Mouse (Mus musculus): ENCODE results near the gene Nfib. TPM values are rescaled to one million over a fixed set of nuclear protein-coding genes. Genes with fewer than 3 reads are reported as not detected.

The Nfib gene
- polyA plus RNA-seq, 1 experiment, result 7.7 TPM

- H3K79me2 ChIP-seq (ENCODE audit: control insufficient read depth, insufficient read depth), result no peaks in the 10 kb centered on the region
- H3K4me3 ChIP-seq, result no peak overlapping the region
- TF ChIP-seq SRF (IDR thresholded peaks at IDR 0.05; ENCODE audit: control insufficient read depth, insufficient read length, low read depth), result no peak
- TF ChIP-seq CEBPB (IDR thresholded peaks at IDR 0.05; ENCODE audit: insufficient read depth, poor library complexity, severe bottlenecking), result no peak
- TF ChIP-seq REST (IDR thresholded peaks at IDR 0.05; ENCODE audit: insufficient read depth, insufficient read length), result no peak
- TF ChIP-seq USF1 (IDR thresholded peaks at IDR 0.05; ENCODE audit: low read depth), result no peak
- no peak for TF ChIP-seq POLR2A (IDR thresholded peaks at IDR 0.05; ENCODE audit: insufficient read length, low read depth)
- TF ChIP-seq TCF12 (IDR thresholded peaks at IDR 0.05; ENCODE audit: insufficient read depth, poor library complexity, severe bottlenecking), result no peak
- TF ChIP-seq TCF3 (IDR thresholded peaks at IDR 0.05; ENCODE audit: insufficient read length, low read depth), result no peak
- TF ChIP-seq MAX (IDR thresholded peaks at IDR 0.05; ENCODE audit: low read depth), result no peak
- TF ChIP-seq E2F4 (IDR thresholded peaks at IDR 0.05; ENCODE audit: insufficient read depth), result no peak
- H3K4me2 ChIP-seq (ENCODE audit: low read depth), result no peak overlapping the region
- no peak overlapping the region for H3ac ChIP-seq (ENCODE audit: control insufficient read depth, insufficient read length)
- no peaks in the 10 kb centered on the region for H3K36me3 ChIP-seq (ENCODE audit: control insufficient read depth, insufficient read depth)
- no peaks in the 10 kb centered on the region for H3K27me3 ChIP-seq (ENCODE audit: control insufficient read depth, insufficient read depth, insufficient read length)
Measured at GRCm38 (mm10) chr4:82733636-82734035, 28.1 kb upstream of the Nfib start.

- Histone ChIP-seq H3K79me2 (ENCODE audit: control insufficient read depth, insufficient read depth) (no peaks in the 10 kb centered on the region), H3ac (ENCODE audit: control insufficient read depth, insufficient read length) (no peak overlapping the region), H3K27me3 (ENCODE audit: control insufficient read depth, insufficient read depth, insufficient read length) (no peaks in the 10 kb centered on the region), H3K36me3 (ENCODE audit: control insufficient read depth, insufficient read depth) (no peaks in the 10 kb centered on the region), H3K4me3 (no peak overlapping the region), H3K4me2 (ENCODE audit: low read depth) (no peak overlapping the region)
- TF ChIP-seq REST (IDR thresholded peaks at IDR 0.05; ENCODE audit: insufficient read depth, insufficient read length), result no peak
- no peak for TF ChIP-seq USF1 (IDR thresholded peaks at IDR 0.05; ENCODE audit: low read depth)
- TF ChIP-seq CEBPB (IDR thresholded peaks at IDR 0.05; ENCODE audit: insufficient read depth, poor library complexity, severe bottlenecking), result no peak
- no peak for TF ChIP-seq MYOG (IDR thresholded peaks at IDR 0.05; ENCODE audit: control insufficient read depth in 1 of 3, insufficient read depth in 1 of 3, insufficient read length in 2 of 3, low read depth in 2 of 3)
- no peak for TF ChIP-seq SRF (IDR thresholded peaks at IDR 0.05; ENCODE audit: control insufficient read depth, insufficient read length, low read depth)
- TF ChIP-seq MYOD1 (IDR thresholded peaks at IDR 0.05; ENCODE audit: control insufficient read depth in 1 of 3, insufficient read length in 2 of 3, low read depth in 2 of 3), result no peak
- no peak for TF ChIP-seq TCF12 (IDR thresholded peaks at IDR 0.05; ENCODE audit: insufficient read depth, poor library complexity, severe bottlenecking)
- no peak for TF ChIP-seq E2F4 (IDR thresholded peaks at IDR 0.05; ENCODE audit: insufficient read depth)
- no peak for TF ChIP-seq POLR2AphosphoS2 (IDR thresholded peaks at IDR 0.05; ENCODE audit: insufficient read length, low read depth)
Measured at GRCm38 (mm10) chr4:82730248-82730887, 24.8 kb upstream of the Nfib start.

DNA sequence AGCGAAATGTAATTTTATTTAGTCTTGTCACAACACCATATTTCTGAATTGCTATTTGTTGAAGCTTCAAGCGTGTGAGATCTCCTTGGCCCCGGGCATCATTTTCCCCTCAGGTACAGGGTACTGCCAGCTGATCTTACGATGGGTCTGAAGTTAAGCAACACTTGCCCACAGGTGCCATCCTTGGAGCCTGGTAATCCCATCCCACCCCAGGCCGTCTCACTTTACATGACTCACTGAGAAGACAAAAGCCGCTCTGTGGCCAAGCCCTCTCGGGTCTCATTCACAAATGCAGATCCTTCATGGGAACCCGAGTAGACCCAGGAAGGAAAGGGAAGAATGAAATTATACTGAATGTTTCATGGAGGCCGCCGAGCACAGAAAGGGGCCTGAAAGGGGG, 18.5 kb upstream of the Nfib start:
- H3ac ChIP-seq (ENCODE audit: control insufficient read depth, insufficient read length), result no peak overlapping the region
- TF ChIP-seq POLR2A (IDR thresholded peaks at IDR 0.05; ENCODE audit: insufficient read length, low read depth) (no peak), MYOD1 (IDR thresholded peaks at IDR 0.05; ENCODE audit: control insufficient read depth in 1 of 3, insufficient read length in 2 of 3, low read depth in 2 of 3) (peak in 2 of 3 experiments; percentile 33 to 68), USF1 (IDR thresholded peaks at IDR 0.05; ENCODE audit: low read depth) (no peak), CEBPB (IDR thresholded peaks at IDR 0.05; ENCODE audit: insufficient read depth, poor library complexity, severe bottlenecking) (peak; percentile 62; the same call in 1 of the 2 replicates), TCF12 (IDR thresholded peaks at IDR 0.05; ENCODE audit: insufficient read depth, poor library complexity, severe bottlenecking) (peak; percentile 3), REST (IDR thresholded peaks at IDR 0.05; ENCODE audit: insufficient read depth, insufficient read length) (no peak), TCF3 (IDR thresholded peaks at IDR 0.05; ENCODE audit: insufficient read length, low read depth) (no peak), MAX (IDR thresholded peaks at IDR 0.05; ENCODE audit: low read depth) (no peak), POLR2AphosphoS2 (IDR thresholded peaks at IDR 0.05; ENCODE audit: insufficient read length, low read depth) (no peak), MYOG (IDR thresholded peaks at IDR 0.05; ENCODE audit: control insufficient read depth in 1 of 3, insufficient read depth in 1 of 3, insufficient read length in 2 of 3, low read depth in 2 of 3) (peak in 1 of 3 experiments; percentile 41), E2F4 (IDR thresholded peaks at IDR 0.05; ENCODE audit: insufficient read depth) (no peak), SRF (IDR thresholded peaks at IDR 0.05; ENCODE audit: control insufficient read depth, insufficient read length, low read depth) (no peak)
- H3K4me3 ChIP-seq, result no peak overlapping the region
- H3K79me2 ChIP-seq (ENCODE audit: control insufficient read depth, insufficient read depth), result no peaks in the 10 kb centered on the region
- H3K4me2 ChIP-seq (ENCODE audit: low read depth), result peak overlapping the region; percentile 34
- no peaks in the 10 kb centered on the region for H3K27me3 ChIP-seq (ENCODE audit: control insufficient read depth, insufficient read depth, insufficient read length)
- H3K36me3 ChIP-seq (ENCODE audit: control insufficient read depth, insufficient read depth), result no peaks in the 10 kb centered on the region

DNA sequence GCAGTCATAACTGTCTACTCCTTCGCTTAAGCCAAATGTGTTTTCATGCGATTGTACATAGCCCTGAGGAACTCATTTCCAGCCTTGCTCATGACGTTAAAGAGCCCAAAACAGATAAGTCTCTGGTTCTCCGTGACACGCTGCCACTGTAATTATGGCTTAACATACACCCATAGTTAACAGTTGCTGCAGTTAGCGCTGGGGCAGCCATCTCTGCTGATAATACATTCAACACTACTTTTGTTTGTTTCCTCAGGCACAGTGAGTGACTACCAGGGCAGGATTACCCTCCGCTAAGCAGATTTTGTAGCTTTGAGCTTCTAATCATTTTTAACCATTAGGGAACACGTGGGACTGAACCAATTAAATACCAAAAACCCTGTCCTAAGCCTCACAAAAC, 17.5 kb upstream of the Nfib start:
- H3K4me3 ChIP-seq, result no peak overlapping the region
- no peaks in the 10 kb centered on the region for H3K36me3 ChIP-seq (ENCODE audit: control insufficient read depth, insufficient read depth)
- H3K27me3 ChIP-seq (ENCODE audit: control insufficient read depth, insufficient read depth, insufficient read length), result no peaks in the 10 kb centered on the region
- no peak for TF ChIP-seq TCF3 (IDR thresholded peaks at IDR 0.05; ENCODE audit: insufficient read length, low read depth)
- TF ChIP-seq MYOD1 (IDR thresholded peaks at IDR 0.05; ENCODE audit: control insufficient read depth in 1 of 3, insufficient read length in 2 of 3, low read depth in 2 of 3), result no peak
- TF ChIP-seq MAX (IDR thresholded peaks at IDR 0.05; ENCODE audit: low read depth), result no peak
- TF ChIP-seq MYOG (IDR thresholded peaks at IDR 0.05; ENCODE audit: control insufficient read depth in 1 of 3, insufficient read depth in 1 of 3, insufficient read length in 2 of 3, low read depth in 2 of 3), result no peak
- no peak for TF ChIP-seq POLR2A (IDR thresholded peaks at IDR 0.05; ENCODE audit: insufficient read length, low read depth)
- TF ChIP-seq CEBPB (IDR thresholded peaks at IDR 0.05; ENCODE audit: insufficient read depth, poor library complexity, severe bottlenecking), result no peak
- TF ChIP-seq E2F4 (IDR thresholded peaks at IDR 0.05; ENCODE audit: insufficient read depth), result no peak
- TF ChIP-seq SRF (IDR thresholded peaks at IDR 0.05; ENCODE audit: control insufficient read depth, insufficient read length, low read depth), result no peak
- TF ChIP-seq USF1 (IDR thresholded peaks at IDR 0.05; ENCODE audit: low read depth), result no peak
- no peak for TF ChIP-seq REST (IDR thresholded peaks at IDR 0.05; ENCODE audit: insufficient read depth, insufficient read length)
- no peak for TF ChIP-seq POLR2AphosphoS2 (IDR thresholded peaks at IDR 0.05; ENCODE audit: insufficient read length, low read depth)
- TF ChIP-seq TCF12 (IDR thresholded peaks at IDR 0.05; ENCODE audit: insufficient read depth, poor library complexity, severe bottlenecking), result no peak
- H3ac ChIP-seq (ENCODE audit: control insufficient read depth, insufficient read length), result no peak overlapping the region
- H3K4me2 ChIP-seq (ENCODE audit: low read depth), result no peak overlapping the region
- H3K79me2 ChIP-seq (ENCODE audit: control insufficient read depth, insufficient read depth), result no peaks in the 10 kb centered on the region

Data from myocyte (in vitro differentiated cells).